Mouse (Mus musculus) thymus, postnatal 14 days (tissue): Measurements from ENCODE around the gene Pdxp.
"Not testable (repeated sequence)": the region's sequence is repeated elsewhere in the genome, so short reads cannot be mapped to it uniquely, and the experiment has no call there.

Source experiments
- DNase-seq: peaks from one replicate; pipeline ENCODE4 v3.0.0; 2021

Gene Pdxp

GRCm38 (mm10) chr15:78913632-78914090, at the start of gene Pdxp:
Gene Pdxp, plus strand, starts transcription at chr15:78913919.
- peak; percentile 98 for DNase-seq

- DNase-seq = no peak
Measured at GRCm38 (mm10) chr15:78868398-78868797, 45.3 kb upstream of the Pdxp start.

- no peak for DNase-seq
Measured at GRCm38 (mm10) chr15:78868826-78869233, 44.9 kb upstream of the Pdxp start.

GRCm38 (mm10) chr15:78869775-78870174, 43.9 kb upstream of the Pdxp start:
- DNase-seq = peak; percentile 46

- DNase-seq = no peak
Measured at GRCm38 (mm10) chr15:78872021-78872608, 41.6 kb upstream of the Pdxp start.

DNA sequence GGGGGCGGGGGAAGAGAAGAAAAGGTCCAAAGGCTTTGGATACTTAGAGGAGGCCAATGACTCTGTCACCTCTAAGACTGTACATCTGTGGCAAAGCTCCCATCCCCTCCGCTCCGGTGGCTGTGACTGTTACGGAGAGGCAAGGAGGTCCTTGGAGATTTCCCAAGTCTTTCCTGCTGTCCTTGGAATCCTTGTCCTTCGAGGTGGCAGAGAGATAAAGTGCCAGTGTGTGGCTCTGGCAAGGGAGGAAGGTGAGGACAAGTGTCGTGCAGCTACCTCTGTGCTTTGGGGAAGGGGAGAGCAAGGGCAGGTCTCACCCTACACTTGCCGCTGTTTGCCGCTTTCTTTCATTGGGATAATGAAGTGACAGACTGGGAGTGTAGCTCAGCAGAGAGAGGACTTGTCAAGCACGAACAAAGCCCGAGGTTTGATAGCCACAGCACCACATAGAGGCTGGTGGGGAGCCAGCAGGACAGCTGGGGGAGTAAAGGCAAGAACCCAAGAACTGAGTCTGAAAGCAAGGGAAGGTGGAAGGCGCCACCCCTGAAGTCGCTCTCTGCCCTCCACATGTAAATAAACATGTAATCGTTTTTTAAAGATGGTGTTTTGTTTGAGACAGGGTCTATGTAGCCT, 39.8 kb upstream of the Pdxp start:
- no peak for DNase-seq

DNA sequence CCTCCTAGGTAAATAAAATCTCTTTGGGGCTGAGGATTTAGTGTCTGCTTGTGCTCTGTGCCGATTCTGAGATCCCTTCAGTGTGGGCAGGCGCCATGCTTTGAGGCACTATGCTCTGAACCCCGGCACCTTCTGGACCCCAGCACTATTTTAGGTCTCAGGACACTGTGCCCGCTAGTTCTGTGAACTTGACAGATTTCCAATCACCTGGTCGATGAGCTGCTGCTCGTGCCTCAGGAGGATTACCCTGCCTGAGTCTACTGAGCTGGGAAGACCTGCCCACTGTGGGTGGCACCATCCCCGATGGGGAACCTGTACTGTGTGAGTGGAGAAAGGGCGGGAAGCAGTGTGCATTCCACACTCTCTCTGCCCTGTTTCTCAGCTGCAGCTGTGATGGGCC, 38.7 kb upstream of the Pdxp start:
- no peak for DNase-seq

GRCm38 (mm10) chr15:78875537-78875936, 38.2 kb upstream of the Pdxp start:
- DNase-seq = no peak

GRCm38 (mm10) chr15:78876258-78876696, 37.4 kb upstream of the Pdxp start:
- DNase-seq = peak; percentile 77

- peak; percentile 92 for DNase-seq
Measured at GRCm38 (mm10) chr15:78876991-78877809, 36.5 kb upstream of the Pdxp start, which contains the start of gene Gga1. Gene Gga1, plus strand, starts transcription at chr15:78877190.

GRCm38 (mm10) chr15:78877810-78878390, 35.8 kb upstream of the Pdxp start:
- DNase-seq = no peak

- not testable (repeated sequence) for DNase-seq
Measured at GRCm38 (mm10) chr15:78878792-78879516, 34.8 kb upstream of the Pdxp start.

- no peak for DNase-seq
Measured at GRCm38 (mm10) chr15:78880432-78880831, 33.3 kb upstream of the Pdxp start.

DNA sequence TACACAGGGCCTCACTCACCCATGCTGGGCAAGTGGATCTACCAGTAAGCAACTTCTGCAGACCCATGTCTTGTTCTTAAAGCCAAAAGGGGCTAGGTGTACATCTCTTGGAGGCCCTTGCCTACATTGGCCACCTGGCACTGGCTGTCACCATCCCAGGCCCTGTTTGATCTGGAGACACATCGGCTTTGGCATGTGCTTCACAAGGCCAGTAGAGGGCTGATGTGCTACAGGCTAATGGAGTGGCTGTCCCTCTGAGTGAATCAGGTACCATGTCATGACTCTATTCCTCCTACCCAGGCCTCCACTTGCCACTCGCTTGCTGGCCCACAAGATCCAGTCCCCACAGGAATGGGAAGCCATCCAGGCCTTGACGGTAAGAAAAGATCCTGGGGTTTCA, 31.9 kb upstream of the Pdxp start:
- DNase-seq = no peak

DNA sequence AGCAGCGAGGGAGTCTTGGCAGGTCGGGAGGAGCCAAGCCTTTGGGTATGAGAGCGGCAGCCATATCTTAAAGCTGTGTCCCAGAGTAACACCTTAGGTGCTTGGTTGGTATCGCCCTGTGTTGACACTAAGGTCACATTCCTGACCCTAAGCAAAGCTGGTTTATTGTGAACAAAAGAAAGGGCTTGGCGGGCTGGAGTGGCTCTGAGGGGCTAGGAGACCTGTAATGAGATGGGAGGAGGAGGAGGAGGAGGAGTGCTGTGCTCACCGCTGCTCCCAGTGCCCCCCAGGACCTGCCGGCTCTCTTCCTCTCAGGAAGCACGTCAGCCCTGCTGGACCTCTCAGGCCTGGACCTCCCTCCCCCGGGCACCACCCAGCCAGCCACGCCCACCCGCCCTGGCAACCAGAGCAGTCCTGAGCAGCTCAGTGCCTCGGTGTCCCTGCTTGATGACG, 24.3 kb upstream of the Pdxp start:
- DNase-seq = no peak

GRCm38 (mm10) chr15:78892440-78892839, 21.3 kb upstream of the Pdxp start:
- no peak for DNase-seq

GRCm38 (mm10) chr15:78894726-78895125, 19.0 kb upstream of the Pdxp start:
- DNase-seq = peak; percentile 57

GRCm38 (mm10) chr15:78895741-78896140, 18.0 kb upstream of the Pdxp start:
- peak; percentile 27 for DNase-seq

- DNase-seq = peak; percentile 55
Measured at GRCm38 (mm10) chr15:78896149-78896548, 17.6 kb upstream of the Pdxp start.

- DNase-seq = no peak
Measured at GRCm38 (mm10) chr15:78897488-78897887, 16.2 kb upstream of the Pdxp start.

DNA sequence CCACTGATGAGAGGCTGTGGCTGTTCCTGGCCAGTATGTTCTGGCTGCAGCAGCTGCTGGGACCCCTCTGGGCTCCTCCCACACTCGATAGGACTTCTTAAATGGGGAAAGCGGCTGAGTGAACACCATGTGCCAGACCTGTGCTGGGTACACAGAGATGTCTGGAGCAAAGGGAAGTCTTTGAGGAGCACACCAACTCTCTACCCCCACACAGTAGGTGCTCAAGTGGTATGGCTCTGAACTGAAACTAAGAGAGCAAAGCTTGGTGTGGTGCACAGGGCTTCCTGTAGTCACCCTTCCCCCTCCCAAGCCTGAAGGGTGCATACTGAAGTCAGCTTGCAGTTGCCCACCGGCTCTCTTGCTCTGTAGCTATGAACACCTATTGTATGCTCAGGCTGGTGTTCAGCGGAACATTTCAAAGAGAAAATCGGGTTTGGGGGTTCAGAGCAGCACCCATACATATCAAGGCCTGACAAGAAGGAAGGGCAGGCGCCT, 15.2 kb upstream of the Pdxp start:
- DNase-seq = peak; percentile 78

GRCm38 (mm10) chr15:78899409-78899739, 14.3 kb upstream of the Pdxp start, which contains the start of gene Gm49510:
Gene Gm49510, plus strand, starts transcription at chr15:78899667.
- DNase-seq = no peak
